In the genomic region with DNA sequence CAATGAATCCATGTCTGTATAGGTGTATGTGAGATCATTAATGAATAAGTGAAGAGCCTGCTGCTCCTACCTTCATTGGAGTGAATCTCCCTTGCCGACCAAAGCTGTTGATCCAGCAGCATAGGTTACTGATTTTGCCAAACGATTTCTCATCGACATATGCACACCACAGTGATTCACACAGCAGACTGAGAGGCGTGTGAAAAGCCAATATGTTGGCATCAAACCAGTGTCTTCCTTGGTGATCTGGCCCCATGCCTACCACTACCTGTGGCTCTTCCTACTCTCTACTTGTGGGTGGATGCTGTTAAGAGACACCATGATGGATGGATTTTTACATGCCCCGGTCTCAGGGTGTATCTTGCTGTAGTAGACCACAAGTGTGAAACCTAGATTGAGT, we compare ENCODE assay signal across 26 mouse cellular contexts.
DNase-seq lines count a peak whose midpoint lies in the region; TF ChIP-seq lines count a peak whose summit lies in the region.
"Had no signal": no experiment of that assay in that cellular context is flagged by ENCODE, and none has a peak within 500 bp of the region (broad histone marks: within the 10 kb centered on the region; RNA-seq: fewer than 3 reads in every experiment).

No protein-coding gene starts in this region.

- intact Hi-C loops in left cerebral cortex, postnatal 4 days (cut with DNase I): no loop called here

- H3K27ac ChIP-seq in cerebellum, adult 2 months (ENCODE audit: insufficient read depth, low read length): no peak overlapping the region
- H3K27ac ChIP-seq in layer of hippocampus, adult 2 months: no peak overlapping the region
- H3K27ac ChIP-seq: embryonic facial prominence, embryonic 12.5 days; forebrain, embryonic 15.5 days; hindbrain, embryonic 12.5 days; hindbrain, postnatal 0 days; intestine, embryonic 15.5 days; kidney, postnatal 0 days; liver, embryonic 14.5 days; lung, embryonic 15.5 days; midbrain, embryonic 13.5 days; neural tube, embryonic 13.5 days had no signal

- no peak for TF ChIP-seq POLR2A in cerebellum, adult 2 months (IDR thresholded peaks at IDR 0.05; ENCODE audit: borderline replicate concordance, insufficient read depth, low read length)
- no peak for TF ChIP-seq POLR2A in lung, adult 2 months (IDR thresholded peaks at IDR 0.05; ENCODE audit: borderline replicate concordance, extremely low read depth, low read depth, low read length)

- no peaks in the 10 kb centered on the region; the same call in 1 of the 2 replicates for H3K27me3 ChIP-seq in cerebellum, adult 2 months (ENCODE audit: control insufficient read depth, insufficient read depth, low read length)
- H3K27me3 ChIP-seq: embryonic facial prominence, embryonic 12.5 days; forebrain, embryonic 15.5 days; hindbrain, embryonic 12.5 days; intestine, embryonic 15.5 days; lung, embryonic 15.5 days; midbrain, embryonic 13.5 days; neural tube, embryonic 13.5 days had no signal

- DNase-seq in cerebellum, postnatal 14 days: peak; percentile 52 to 53
- DNase-seq in cerebellum, adult 2 months: no peak
- peak; percentile 22 for DNase-seq in left cerebral cortex, postnatal 4 days
- no peak for DNase-seq in left cerebral cortex, adult 18-20 months (ENCODE audit: low spot score in 2 of 2)
- peak; percentile 53 to 58 for DNase-seq in layer of hippocampus, adult 2 months (ENCODE audit: low spot score in 2 of 2)
- DNase-seq in layer of hippocampus, postnatal 36 days: peak; percentile 24 to 46
- no peak for DNase-seq in lung, adult 2 months
- DNase-seq: adrenal gland, adult 8-10 months; cerebellum, adult 11-12 months; cerebellum, postnatal 36 days; gastrocnemius, postnatal 36 days; heart, adult 18-20 months; heart, postnatal 36 days; kidney, adult 2 months; liver; thymus, postnatal 4 days had no signal

- 25% methylated on average over 5 of the region's 5 CpGs for WGBS in cerebellum, adult 2 months
- 93% methylated on average over 5 of the region's 5 CpGs for WGBS in lung, adult 2 months

- H3K4me3 ChIP-seq in cerebellum, adult 2 months (replicated peaks; ENCODE audit: insufficient read depth, low read depth, low read length): no peak overlapping the region
- no peak overlapping the region for H3K4me3 ChIP-seq in layer of hippocampus, adult 2 months
- H3K4me3 ChIP-seq in lung, adult 2 months (replicated peaks; ENCODE audit: extremely low read depth, low read depth, low read length): no peak overlapping the region
- H3K4me3 ChIP-seq: embryonic facial prominence, embryonic 12.5 days; forebrain, embryonic 15.5 days; hindbrain, embryonic 12.5 days; intestine, embryonic 15.5 days; lung, embryonic 15.5 days; midbrain, embryonic 13.5 days; neural tube, embryonic 13.5 days had no signal

- TF ChIP-seq CTCF in cerebellum, adult 2 months (IDR thresholded peaks at IDR 0.05; ENCODE audit: borderline replicate concordance, insufficient read depth, low read depth, low read length): no peak
- TF ChIP-seq CTCF in layer of hippocampus, adult 2 months (conservative IDR thresholded peaks at IDR 0.05): no peak
- no peak for TF ChIP-seq CTCF in lung, adult 2 months (IDR thresholded peaks at IDR 0.05; ENCODE audit: insufficient read depth, low read length)

- no peaks in the 10 kb centered on the region for H3K4me1 ChIP-seq in cerebellum, adult 2 months (ENCODE audit: control insufficient read depth, insufficient read depth, low read length)
- H3K4me1 ChIP-seq in lung, adult 2 months (ENCODE audit: control insufficient read depth, insufficient read depth, low read length): no peaks in the 10 kb centered on the region
- H3K4me1 ChIP-seq: embryonic facial prominence, embryonic 12.5 days; hindbrain, embryonic 12.5 days; intestine, embryonic 15.5 days; lung, embryonic 15.5 days; midbrain, embryonic 13.5 days; neural tube, embryonic 13.5 days had no signal

Comparison
In these comparisons a context has a peak if more than half of its experiments do, and no peak if none do; other contexts are left out.
1. DNase-seq: peak in cerebellum, postnatal 14 days (2 of 2), left cerebral cortex, postnatal 4 days (single experiment), layer of hippocampus, adult 2 months (2 of 2) and layer of hippocampus, postnatal 36 days (2 of 2); none in cerebellum, adult 2 months (0 of 2), left cerebral cortex, adult 18-20 months (0 of 2) and lung, adult 2 months (single experiment).